Mouse (Mus musculus): ENCODE measurements around the gene Acp7. TPM values are rescaled to one million over a fixed set of nuclear protein-coding genes. Genes with fewer than 3 reads are reported as not detected.

Acp7 gene
- total RNA-seq, 2 experiments from 2014 or later = not detected

- peak; percentile 49 for DNase-seq (ENCODE audit: low spot score)
Measured at GRCm38 (mm10) chr7:28601668-28602067, 29.5 kb downstream of the Acp7 start.

- peak; percentile 68 for DNase-seq (ENCODE audit: low spot score)
Measured at GRCm38 (mm10) chr7:28601029-28601428, 30.1 kb downstream of the Acp7 start.

- DNase-seq (ENCODE audit: low spot score) = no peak
Measured at GRCm38 (mm10) chr7:28598951-28599350, 32.2 kb downstream of the Acp7 start.

- peak; percentile 100 for DNase-seq (ENCODE audit: low spot score)
Measured at GRCm38 (mm10) chr7:28597642-28598446, 33.3 kb downstream of the Acp7 start, which contains the start of the genes Samd4b and Pak4. Gene Samd4b, minus strand, starts transcription at chr7:28598144. Gene Pak4, minus strand, starts transcription at chr7:28598185.

GRCm38 (mm10) chr7:28597277-28597570 is 33.9 kb downstream of the Acp7 start:
- no peak for DNase-seq (ENCODE audit: low spot score)

GRCm38 (mm10) chr7:28596436-28597276 is 34.5 kb downstream of the Acp7 start:
- DNase-seq (ENCODE audit: low spot score) = no peak

- DNase-seq (ENCODE audit: low spot score) = no peak
Measured at GRCm38 (mm10) chr7:28595751-28596435, 35.2 kb downstream of the Acp7 start.

- peak; percentile 29 for DNase-seq (ENCODE audit: low spot score)
Measured at GRCm38 (mm10) chr7:28593206-28594111, 37.7 kb downstream of the Acp7 start.

- no peak for DNase-seq (ENCODE audit: low spot score)
Measured at GRCm38 (mm10) chr7:28591862-28592261, 39.3 kb downstream of the Acp7 start.

- DNase-seq (ENCODE audit: low spot score) = no peak
Measured at GRCm38 (mm10) chr7:28587644-28588043, 43.5 kb downstream of the Acp7 start.

GRCm38 (mm10) chr7:28586663-28587411 is 44.3 kb downstream of the Acp7 start:
- no peak for DNase-seq (ENCODE audit: low spot score)

GRCm38 (mm10) chr7:28585001-28585400 is 46.1 kb downstream of the Acp7 start:
- DNase-seq (ENCODE audit: low spot score) = no peak

GRCm38 (mm10) chr7:28584468-28584867 is 46.7 kb downstream of the Acp7 start:
- DNase-seq (ENCODE audit: low spot score) = no peak

GRCm38 (mm10) chr7:28583570-28584344 is 47.4 kb downstream of the Acp7 start:
- no peak for DNase-seq (ENCODE audit: low spot score)

GRCm38 (mm10) chr7:28582841-28583240 is 48.3 kb downstream of the Acp7 start:
- no peak for DNase-seq (ENCODE audit: low spot score)

- DNase-seq (ENCODE audit: low spot score) = no peak
Measured at GRCm38 (mm10) chr7:28581721-28582120, 49.4 kb downstream of the Acp7 start.

- no peak for DNase-seq (ENCODE audit: low spot score)
Measured at GRCm38 (mm10) chr7:28579826-28580225, 51.3 kb downstream of the Acp7 start.

- DNase-seq (ENCODE audit: low spot score) = no peak
Measured at GRCm38 (mm10) chr7:28578543-28579053, 52.5 kb downstream of the Acp7 start.

All from gastrocnemius, adult 18-20 months (tissue).